Mouse (Mus musculus) kidney, postnatal 10 days (tissue): ENCODE measurements at regions not wholly inside any gene's neighbourhood (a gene's known extent, or its start where the extent isn't known, plus 50 kb on each side); places are given as distances from the start of the nearest gene placed in this dataset.

Experiments used
- DNase-seq: peaks from one replicate; pipeline ENCODE4 v3.0.0; 2021; ENCODE audit warnings: mixed read lengths

DNA sequence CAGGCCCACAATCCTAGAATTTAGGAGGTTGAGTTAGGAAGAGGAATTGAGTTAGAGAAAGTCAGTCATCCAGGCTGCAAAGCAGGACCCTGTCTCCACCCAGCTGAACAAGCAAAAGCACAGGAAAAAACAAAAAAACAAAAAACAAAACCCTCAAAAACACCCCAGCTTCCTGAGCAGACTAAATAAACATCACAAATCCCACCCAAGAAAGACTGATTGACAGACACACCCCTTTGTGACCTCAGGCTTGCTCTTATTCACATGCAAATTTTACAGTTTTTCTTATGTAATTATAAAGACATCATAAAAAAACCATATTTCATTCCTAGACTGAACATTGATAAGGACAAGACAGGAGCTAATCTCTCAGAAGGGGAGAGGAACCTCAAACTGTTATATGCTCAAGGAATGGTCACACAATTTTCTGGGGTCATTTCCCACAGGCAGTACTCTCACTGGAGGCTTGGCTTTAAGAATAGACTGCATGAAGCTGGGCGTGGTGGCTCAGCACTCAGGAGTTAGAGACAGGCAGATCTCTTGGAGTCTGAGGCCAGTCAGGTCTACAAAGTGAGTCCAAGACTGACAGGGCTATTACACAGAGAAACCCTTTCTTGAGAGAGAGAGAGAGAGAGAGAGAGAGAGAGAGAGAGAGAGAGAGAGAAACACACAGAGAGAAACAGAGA, 73.8 kb upstream of the Marcks start:
- no peak for DNase-seq

DNA sequence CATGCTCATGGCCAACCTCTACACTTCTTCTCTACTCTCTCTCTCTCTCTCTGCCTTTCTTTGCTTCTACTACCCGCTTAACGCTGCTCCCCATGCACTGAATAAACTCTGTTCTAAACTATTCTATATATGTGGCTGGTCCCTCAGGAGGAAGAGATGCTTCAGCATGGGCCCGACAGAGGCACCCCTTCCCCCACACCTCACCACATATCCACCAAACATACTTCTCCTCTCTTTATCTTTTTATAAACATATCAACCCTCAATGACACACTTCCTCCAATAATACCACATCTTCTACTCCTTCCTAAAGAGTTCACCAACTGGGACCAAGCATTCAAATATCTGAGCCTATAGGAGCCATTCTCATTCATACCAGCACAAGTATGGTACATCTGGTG, 72.6 kb upstream of the Marcks start:
- DNase-seq, result no peak

DNA sequence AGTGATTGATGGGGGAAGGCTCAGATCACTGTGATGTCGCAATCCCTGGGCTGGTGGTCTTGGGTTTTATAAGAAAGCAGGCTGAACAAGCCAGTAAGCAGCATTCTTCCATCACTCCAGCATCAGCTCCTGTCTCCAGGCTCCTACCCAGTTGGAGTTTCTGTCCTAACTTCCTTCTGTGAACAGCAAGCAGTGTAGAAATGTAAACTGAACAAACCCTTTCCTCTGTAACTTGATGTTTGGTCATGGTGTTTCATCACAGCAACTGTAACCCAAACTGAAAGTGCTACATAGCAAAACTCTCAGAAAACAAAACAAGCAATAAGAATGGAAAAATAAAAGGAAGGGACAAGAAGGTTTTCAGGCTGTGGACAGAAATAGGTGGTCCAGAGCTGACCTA, 71.5 kb upstream of the Marcks start:
- DNase-seq, result no peak

DNA sequence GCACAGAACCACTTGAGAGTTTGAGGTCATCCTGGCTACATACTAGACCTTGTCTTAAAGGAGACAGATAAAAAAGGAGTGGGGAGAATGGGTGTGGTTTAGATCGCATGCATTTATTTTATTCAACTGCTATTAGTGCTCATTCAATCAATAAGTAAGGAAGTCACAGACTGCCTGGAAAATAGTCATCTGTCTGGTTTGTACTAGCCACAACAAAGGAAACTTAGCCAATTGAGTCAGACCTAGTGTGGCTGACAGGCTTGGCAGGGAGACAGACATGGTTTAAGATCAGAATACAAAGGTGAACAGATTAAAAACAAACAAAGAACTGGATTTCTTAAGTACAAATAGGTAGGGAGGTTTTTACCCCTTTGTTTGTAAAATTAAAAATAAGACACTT, 68.3 kb upstream of the Marcks start:
- no peak for DNase-seq

DNA sequence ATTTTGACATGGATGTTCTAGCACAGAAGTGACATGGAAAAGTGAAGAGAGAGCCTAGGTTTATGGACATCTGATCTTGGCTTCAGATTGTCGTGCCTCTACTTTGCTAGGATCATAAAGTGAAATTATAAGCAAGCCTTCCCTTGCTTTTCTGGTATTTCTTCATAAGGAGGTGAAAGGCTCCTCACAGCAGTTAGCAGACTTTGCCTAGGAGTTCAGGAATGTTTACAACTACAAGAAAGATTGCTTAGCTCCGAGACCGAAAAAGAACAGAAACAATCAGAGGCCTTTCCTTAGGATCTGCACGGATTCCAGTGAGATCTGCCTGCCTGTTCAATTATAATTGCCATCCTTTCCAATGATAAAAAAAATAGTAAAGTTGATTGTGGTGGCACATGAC, 67.8 kb upstream of the Marcks start:
- no peak for DNase-seq

DNA sequence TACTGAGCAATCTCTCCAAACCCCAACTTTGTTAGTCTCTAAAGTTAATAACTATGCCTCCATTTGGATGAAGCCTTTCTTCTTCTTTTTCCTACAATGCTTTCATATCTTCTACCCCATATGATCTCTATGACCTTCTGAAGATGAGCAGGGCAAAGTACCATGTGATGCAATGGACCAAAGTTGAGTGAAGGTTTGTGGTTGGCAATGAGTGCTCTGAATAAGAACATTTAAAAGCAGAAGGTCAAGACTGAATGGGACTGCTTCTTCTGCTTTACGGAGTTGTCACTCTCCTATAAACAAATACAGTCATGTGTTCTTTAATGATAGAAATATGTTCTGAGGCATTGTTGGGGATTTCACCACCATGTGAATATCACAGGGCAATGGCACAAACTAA, 65.0 kb upstream of the Marcks start:
- DNase-seq, result no peak

DNA sequence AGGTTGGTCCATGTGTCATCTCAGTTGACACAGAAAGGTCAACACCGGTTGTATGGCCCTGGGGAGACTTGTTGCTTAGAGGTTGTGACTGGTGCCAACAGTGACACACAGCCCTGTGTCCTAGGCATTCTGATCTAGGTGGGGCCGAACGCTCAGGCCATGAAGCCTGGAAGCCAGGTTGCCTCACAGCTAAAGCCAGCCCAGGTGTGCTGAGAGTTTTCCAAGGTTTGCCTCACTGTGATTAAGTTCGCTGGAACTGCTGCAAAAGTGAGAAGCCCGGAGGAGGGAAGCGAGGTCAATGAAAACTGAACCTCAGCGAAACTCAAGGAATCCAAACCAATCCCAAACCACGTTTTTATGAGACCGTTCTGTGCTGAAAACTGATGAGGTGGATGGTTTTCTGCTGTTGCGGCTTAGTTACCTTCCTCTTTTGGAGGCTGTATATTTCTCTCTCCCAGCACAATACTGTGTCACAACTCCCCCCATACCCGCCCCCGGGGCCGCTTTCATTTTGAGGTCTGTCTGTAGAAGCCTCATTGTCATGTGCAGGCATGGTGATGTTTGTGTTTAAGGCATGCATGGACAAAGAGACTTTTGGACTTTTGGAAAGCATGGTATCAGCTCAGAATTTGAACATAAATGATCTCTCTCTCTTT, 56.2 kb upstream of the Marcks start:
- peak; percentile 13 for DNase-seq

DNA sequence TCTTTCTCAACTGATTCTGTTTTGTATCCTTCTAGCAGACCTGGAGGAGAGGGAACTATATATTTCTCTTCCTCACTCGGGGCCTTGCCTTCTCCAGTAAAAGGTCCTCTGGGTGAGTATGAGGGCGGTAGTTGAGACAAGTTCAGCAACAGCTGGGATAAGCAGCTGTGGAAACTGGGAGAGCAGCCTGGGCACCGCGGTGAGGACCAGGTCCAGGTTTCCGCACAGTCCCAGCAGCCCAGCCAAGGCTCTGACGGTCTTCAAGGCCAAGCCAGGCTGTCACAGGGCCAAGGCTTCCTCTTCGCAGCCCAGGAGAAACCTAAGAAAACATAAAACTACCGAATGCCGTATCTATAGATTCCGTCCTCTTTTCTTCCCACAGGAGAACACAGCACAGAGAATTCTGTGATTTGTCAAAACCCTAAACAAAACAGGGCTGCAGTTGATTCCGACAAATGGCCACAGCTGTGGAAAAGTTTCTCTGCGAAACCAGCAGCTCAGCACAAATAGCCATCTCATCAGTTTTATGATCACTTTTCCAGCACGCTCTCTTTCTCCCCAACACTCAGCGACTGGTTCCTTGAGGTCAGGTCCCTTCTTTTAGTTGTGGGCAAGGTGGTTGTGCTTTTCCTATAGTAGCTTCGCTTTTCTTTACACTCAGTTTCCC, 55.5 kb upstream of the Marcks start:
- DNase-seq, result peak; percentile 54

DNA sequence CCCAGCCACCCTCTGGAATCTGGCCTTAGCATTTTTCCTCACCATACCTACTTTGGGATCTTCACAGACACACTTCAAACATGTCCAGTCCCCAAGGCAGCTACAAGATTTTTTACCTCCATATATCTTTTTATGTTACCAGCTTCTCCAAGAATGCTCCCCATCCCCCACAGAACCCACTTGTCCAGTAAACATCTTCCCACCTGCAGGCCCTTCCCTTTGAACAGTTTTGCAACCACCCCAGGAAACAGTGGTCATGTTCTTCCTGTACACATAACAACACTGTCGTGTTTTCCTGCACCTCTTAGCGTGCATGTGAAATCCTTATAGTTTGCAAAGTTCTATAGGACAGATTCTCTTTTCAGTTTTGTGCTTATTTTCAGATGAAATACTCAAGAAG, 53.9 kb upstream of the Marcks start:
- DNase-seq, result no peak

DNA sequence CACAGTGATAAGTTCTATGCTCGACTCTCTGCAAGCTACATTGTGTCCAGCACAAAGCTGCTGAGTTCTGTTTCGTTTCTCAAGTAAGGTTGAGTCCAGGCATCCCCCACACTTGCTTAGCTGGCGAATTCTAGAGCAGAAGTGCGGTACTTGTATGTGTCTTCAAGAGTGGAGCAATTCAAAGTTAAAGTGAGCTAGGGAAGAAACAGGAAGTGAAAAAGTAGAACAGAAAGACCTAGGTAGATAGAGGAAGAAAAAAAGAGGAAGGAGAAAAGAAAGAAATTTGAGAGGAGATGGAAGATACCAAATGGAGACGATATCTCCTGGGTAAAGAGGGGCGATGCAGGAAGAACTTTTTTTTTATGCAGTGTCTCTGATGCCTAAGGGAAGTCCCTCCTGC, 51.4 kb upstream of the Marcks start:
- DNase-seq, result no peak
